Mouse (Mus musculus) bone marrow, adult 2 months (tissue): ENCODE measurements around the gene Ptma.
"Not testable (repeated sequence)": the region's sequence is repeated elsewhere in the genome, so short reads cannot be mapped to it uniquely, and the experiment has no call there.

Source experiments
- CTCF ChIP-seq: fragments of 200-500 bp; IDR thresholded peaks from 2 replicates; pipeline ENCODE4 v1.5.1; 2011; ENCODE audit warnings: low read length, control low read depth; ENCODE audit not compliant: control insufficient read depth, insufficient read depth
- POLR2A ChIP-seq: fragments of 200-500 bp; IDR thresholded peaks from 2 replicates; pipeline ENCODE4 v1.6.1; 2011; ENCODE audit warnings: low read depth, mild to moderate bottlenecking, control low read depth, low read length, borderline replicate concordance; ENCODE audit not compliant: control insufficient read depth

GRCm38 (mm10) chr1:86513031-86513430 lies 13.5 kb upstream of the Ptma start:
- not testable (repeated sequence) for TF ChIP-seq CTCF, POLR2A
